Mouse (Mus musculus) liver, embryonic 14.5 days (tissue): ENCODE data around the gene Map4k2.

ENCODE experiments used
- CTCF ChIP-seq: IDR thresholded peaks from 2 replicates; pipeline ENCODE4 v1.5.1; 2016; ENCODE audit warnings: antibody characterized with exemption, low read depth, control low read depth
- EP300 ChIP-seq: IDR thresholded peaks from 2 replicates; pipeline ENCODE4 v1.6.1; 2016; ENCODE audit warnings: antibody characterized with exemption, low read depth

- no peak for TF ChIP-seq CTCF
- no peak for TF ChIP-seq EP300
Observed at GRCm38 (mm10) chr19:6401951-6402350, 61.0 kb downstream of the Map4k2 start.
